Mouse (Mus musculus): ENCODE data around the gene Tmtc1.

DNA sequence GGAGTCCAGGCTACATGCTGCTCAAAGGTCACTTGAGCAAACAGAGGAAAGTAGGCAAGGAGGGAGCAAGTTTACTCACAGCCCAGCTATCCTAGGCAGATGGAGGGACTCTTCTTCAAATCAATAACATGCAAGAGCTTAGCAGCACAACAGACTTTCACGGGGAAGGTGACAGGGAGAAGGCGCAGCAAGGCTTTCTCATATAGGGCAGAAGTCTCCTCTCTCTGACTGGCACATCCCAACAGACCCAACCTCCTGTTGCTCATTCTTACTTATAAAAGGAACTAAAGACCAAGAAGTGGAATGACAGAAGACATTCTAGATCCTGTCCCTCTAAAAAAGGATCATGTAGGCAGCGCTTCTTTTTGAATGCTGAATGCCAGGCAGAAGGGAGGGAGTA is 69.2 kb downstream of the Tmtc1 start:
- TF ChIP-seq CTCF (IDR thresholded peaks at IDR 0.05; ENCODE audit: low read depth, low read length) (no peak), POLR2A (IDR thresholded peaks at IDR 0.05; ENCODE audit: extremely low read depth, insufficient read depth, low read length) (no peak)

Data from liver, adult 2 months (tissue).